ENCODE assay signal across 7 mouse cellular contexts in genomic region chr1:174999265-175000200, GRCm38 (mm10).
A peak's percentile ranks its signal among the peaks of the same experiment; 100 is the strongest.
DNase-seq lines count a peak whose midpoint lies in the region; TF ChIP-seq lines count a peak whose summit lies in the region.

No protein-coding gene starts in this region.

- 49% methylated on average over 8 of the region's 8 CpGs for WGBS in lung, adult 2 months

- no peak for TF ChIP-seq POLR2A in lung, adult 2 months (IDR thresholded peaks at IDR 0.05; ENCODE audit: borderline replicate concordance, extremely low read depth, low read depth, low read length)

- DNase-seq in NIH3T3 (ENCODE audit: low read depth), result peak; percentile 84
- peak; percentile 73 for DNase-seq in brain, adult 2 months (ENCODE audit: low read depth, low spot score)
- DNase-seq in forelimb bud, embryonic 11.5 days (ENCODE audit: low read depth, low spot score), result peak; percentile 13
- peak; percentile 9 to 38 for DNase-seq in kidney, postnatal 36 days
- DNase-seq in lung, adult 2 months, result peak; percentile 6
- peak; percentile 52 for DNase-seq in retina, embryonic 14.5 days (ENCODE audit: low spot score)
- DNase-seq in B cell, adult 2 months, result no peak

- H3K4me3 ChIP-seq in lung, adult 2 months (replicated peaks; ENCODE audit: extremely low read depth, low read depth, low read length), result no peak overlapping the region

- H3K4me1 ChIP-seq in lung, adult 2 months (ENCODE audit: control insufficient read depth, insufficient read depth, low read length), result no peaks in the 10 kb centered on the region

- TF ChIP-seq CTCF in lung, adult 2 months (IDR thresholded peaks at IDR 0.05; ENCODE audit: insufficient read depth, low read length), result peak; percentile 66

Comparison
In these comparisons a context has a peak if more than half of its experiments do, and no peak if none do; other contexts are left out.
1. DNase-seq: peak in NIH3T3 (single experiment), brain, adult 2 months (single experiment), forelimb bud, embryonic 11.5 days (single experiment), kidney, postnatal 36 days (2 of 2), lung, adult 2 months (single experiment) and retina, embryonic 14.5 days (single experiment); none in B cell, adult 2 months (0 of 2).